Mouse (Mus musculus) 416B (cell line): ENCODE measurements around the gene Creg1.

Experiments
- DNase-seq: peaks from one replicate; pipeline ENCODE4 v3.0.0; 2011; ENCODE audit warnings: low read depth

The Creg1 gene

GRCm38 (mm10) chr1:165763635-165764372 lies at the start of gene Creg1:
Gene Creg1 (plus strand): TSS chr1:165763746.
- DNase-seq, result peak; percentile 95

- DNase-seq, result no peak
Measured at GRCm38 (mm10) chr1:165713798-165714197, 49.7 kb upstream of the Creg1 start.

GRCm38 (mm10) chr1:165716426-165716825 lies 47.1 kb upstream of the Creg1 start:
- DNase-seq, result no peak

GRCm38 (mm10) chr1:165717711-165718542 lies 45.6 kb upstream of the Creg1 start:
- DNase-seq, result peak; percentile 72

- no peak for DNase-seq
Measured at GRCm38 (mm10) chr1:165718543-165719105, 44.9 kb upstream of the Creg1 start.

GRCm38 (mm10) chr1:165722531-165723123 lies 40.9 kb upstream of the Creg1 start:
- peak; percentile 41 for DNase-seq

- DNase-seq, result no peak
Measured at GRCm38 (mm10) chr1:165724219-165725033, 39.1 kb upstream of the Creg1 start.

GRCm38 (mm10) chr1:165725039-165725644 lies 38.4 kb upstream of the Creg1 start:
- DNase-seq, result no peak

GRCm38 (mm10) chr1:165726986-165727385 lies 36.6 kb upstream of the Creg1 start:
- DNase-seq, result no peak

GRCm38 (mm10) chr1:165728057-165728639 lies 35.4 kb upstream of the Creg1 start:
- DNase-seq, result no peak

GRCm38 (mm10) chr1:165730129-165730528 lies 33.4 kb upstream of the Creg1 start:
- DNase-seq, result no peak

GRCm38 (mm10) chr1:165731553-165731952 lies 32.0 kb upstream of the Creg1 start:
- DNase-seq, result no peak

GRCm38 (mm10) chr1:165734840-165735239 lies 28.7 kb upstream of the Creg1 start:
- DNase-seq, result peak; percentile 62

GRCm38 (mm10) chr1:165735826-165736818 lies 27.4 kb upstream of the Creg1 start:
- DNase-seq, result peak; percentile 92

GRCm38 (mm10) chr1:165737451-165737850 lies 26.1 kb upstream of the Creg1 start:
- no peak for DNase-seq

- DNase-seq, result peak; percentile 63
Measured at GRCm38 (mm10) chr1:165737867-165738266, 25.7 kb upstream of the Creg1 start.

GRCm38 (mm10) chr1:165738985-165739384 lies 24.6 kb upstream of the Creg1 start:
- no peak for DNase-seq

- DNase-seq, result no peak
Measured at GRCm38 (mm10) chr1:165741989-165742388, 21.6 kb upstream of the Creg1 start.

- no peak for DNase-seq
Measured at GRCm38 (mm10) chr1:165748053-165748452, 15.5 kb upstream of the Creg1 start.
